Mouse (Mus musculus): ENCODE results near the gene Rnf144a. TPM values are rescaled to one million over a fixed set of nuclear protein-coding genes. Genes with fewer than 3 reads are reported as not detected.

Rnf144a gene
- polyA plus RNA-seq, 1 experiment from 2014 or later: 42.5 TPM

DNA sequence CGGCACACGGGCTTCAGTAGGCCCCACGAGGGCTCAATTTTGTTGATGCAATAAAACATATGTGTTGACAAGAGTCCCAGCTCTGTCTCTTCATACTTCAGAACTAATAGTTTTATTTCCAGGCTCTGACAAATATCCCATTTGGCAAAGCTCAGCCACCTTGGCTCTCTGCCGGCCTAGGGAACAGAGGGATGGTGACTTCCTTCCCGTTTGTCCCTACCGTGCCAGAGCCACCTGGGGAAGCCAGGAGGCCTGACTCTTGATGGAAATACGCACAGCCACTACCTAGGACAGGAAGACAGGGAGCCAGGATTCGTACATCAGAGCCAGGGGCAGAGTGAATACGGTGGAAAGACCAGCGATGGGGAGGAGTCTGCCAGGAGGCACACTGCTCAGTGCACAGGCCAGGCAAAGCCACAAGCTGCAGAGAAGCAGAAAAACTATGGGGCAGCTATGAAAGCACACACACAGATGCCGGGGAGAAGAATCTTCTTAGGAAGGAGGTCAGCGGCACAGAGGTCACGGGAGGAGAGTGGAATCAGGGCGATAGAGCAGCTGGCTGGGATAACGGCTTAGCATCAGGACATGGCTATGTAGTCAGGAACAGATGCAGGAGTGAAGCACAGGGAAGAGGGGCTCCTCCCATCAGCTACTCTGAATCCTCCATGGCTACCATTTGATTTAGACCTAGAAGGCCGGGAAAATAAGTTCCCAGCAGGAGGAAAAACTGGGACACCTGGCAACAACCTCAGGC, 11.5 kb downstream of the Rnf144a start:
- ATAC-seq (ENCODE audit: insufficient number of reproducible peaks, low FRiP score, low TSS enrichment, low read depth) (no peak), DNase-seq (ENCODE audit: low spot score) (no peak)
- 84% methylated on average over 16 of the region's 16 CpGs for whole genome bisulfite sequencing
- Histone ChIP-seq H3K9ac (ENCODE audit: low read length) (no peak overlapping the region), H3K4me1 (ENCODE audit: control insufficient read depth, insufficient read depth, low read length) (peaks cover 12% of the 10 kb centered on the region), H3K9me3 (ENCODE audit: control insufficient read depth, low read length) (no peaks in the 10 kb centered on the region), H3K27me3 (ENCODE audit: control insufficient read depth, insufficient read depth, low read length) (no peaks in the 10 kb centered on the region), H3K27ac (replicated peaks; ENCODE audit: low read depth, low read length) (no peak overlapping the region), H3K4me2 (ENCODE audit: low read depth, severe bottlenecking) (no peak overlapping the region), H3K4me3 (ENCODE audit: low read depth, low read length) (no peak overlapping the region), H3K36me3 (ENCODE audit: control insufficient read depth, insufficient read depth, low read length) (no peaks in the 10 kb centered on the region; the same call in 1 of the 2 replicates)

DNA sequence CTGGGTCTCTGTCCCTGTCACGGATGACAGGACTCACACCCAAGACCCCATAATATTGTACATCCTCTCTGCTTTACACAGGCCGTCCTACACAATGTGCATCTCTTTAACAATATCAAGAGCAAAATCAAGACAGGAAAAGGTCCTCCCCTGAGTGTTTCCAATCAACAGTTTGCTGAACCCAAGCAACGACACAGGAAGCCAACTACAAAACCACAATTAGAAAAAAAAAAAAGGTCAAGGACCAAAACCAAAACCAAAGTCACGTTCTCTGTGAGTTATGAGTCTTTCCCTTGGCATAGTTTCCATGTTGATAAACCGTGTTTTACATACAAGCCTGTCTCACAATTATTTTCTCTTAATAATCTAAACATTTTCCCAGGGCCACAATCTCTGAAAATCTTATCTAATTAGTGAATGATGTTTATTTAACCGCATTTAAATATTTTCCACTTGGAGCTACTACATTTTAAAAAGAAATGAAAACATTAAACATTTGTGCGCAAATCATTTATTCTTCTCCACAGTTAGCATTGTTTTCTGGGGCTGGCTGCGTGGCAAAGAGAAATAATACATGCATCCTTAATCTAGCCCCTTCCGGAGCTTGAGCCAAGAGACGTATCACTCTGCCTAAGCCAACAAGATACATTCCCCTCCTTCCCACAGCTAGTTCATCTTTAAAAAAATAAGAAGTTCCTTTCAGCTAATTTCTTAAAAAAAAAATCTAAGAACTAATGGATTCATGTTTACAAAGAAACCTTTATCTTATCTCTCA, 13.2 kb downstream of the Rnf144a start:
- ATAC-seq (ENCODE audit: insufficient number of reproducible peaks, low FRiP score, low TSS enrichment, low read depth) (no peak), DNase-seq (ENCODE audit: low spot score) (no peak)
- no peak overlapping the region for H3K4me3 ChIP-seq (ENCODE audit: low read depth, low read length)
- H3K9me3 ChIP-seq (ENCODE audit: control insufficient read depth, low read length): no peaks in the 10 kb centered on the region
- H3K27ac ChIP-seq (replicated peaks; ENCODE audit: low read depth, low read length): no peak overlapping the region
- no peak overlapping the region for H3K9ac ChIP-seq (ENCODE audit: low read length)
- 81% methylated on average over 10 of the region's 10 CpGs for WGBS
- no peaks in the 10 kb centered on the region for H3K27me3 ChIP-seq (ENCODE audit: control insufficient read depth, insufficient read depth, low read length)
- H3K4me2 ChIP-seq (ENCODE audit: low read depth, severe bottlenecking): no peak overlapping the region
- H3K36me3 ChIP-seq (ENCODE audit: control insufficient read depth, insufficient read depth, low read length): no peaks in the 10 kb centered on the region; the same call in 1 of the 2 replicates
- peaks cover 12% of the 10 kb centered on the region for H3K4me1 ChIP-seq (ENCODE audit: control insufficient read depth, insufficient read depth, low read length)

DNA sequence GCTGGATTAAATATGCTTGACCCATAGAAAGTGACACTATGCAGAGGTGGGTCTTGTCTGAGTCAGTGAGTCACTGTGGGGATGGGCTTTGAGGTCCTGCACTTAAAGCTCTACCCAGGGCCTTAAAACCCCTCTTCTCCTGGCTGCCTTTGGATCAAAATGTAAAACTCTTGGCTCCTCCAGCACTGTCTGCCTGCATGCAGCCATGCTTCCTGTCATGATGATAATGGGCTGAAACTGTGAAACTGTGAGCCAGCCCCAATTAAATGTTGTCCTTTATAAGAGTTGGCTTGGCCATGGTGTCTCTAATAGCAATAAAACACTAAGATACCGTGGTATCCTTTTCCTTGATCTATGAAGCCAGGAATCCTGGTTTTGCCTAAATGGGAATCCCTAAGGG, 13.8 kb downstream of the Rnf144a start:
- H3K36me3 ChIP-seq (ENCODE audit: control insufficient read depth, insufficient read depth, low read length): no peaks in the 10 kb centered on the region; the same call in 1 of the 2 replicates

DNA sequence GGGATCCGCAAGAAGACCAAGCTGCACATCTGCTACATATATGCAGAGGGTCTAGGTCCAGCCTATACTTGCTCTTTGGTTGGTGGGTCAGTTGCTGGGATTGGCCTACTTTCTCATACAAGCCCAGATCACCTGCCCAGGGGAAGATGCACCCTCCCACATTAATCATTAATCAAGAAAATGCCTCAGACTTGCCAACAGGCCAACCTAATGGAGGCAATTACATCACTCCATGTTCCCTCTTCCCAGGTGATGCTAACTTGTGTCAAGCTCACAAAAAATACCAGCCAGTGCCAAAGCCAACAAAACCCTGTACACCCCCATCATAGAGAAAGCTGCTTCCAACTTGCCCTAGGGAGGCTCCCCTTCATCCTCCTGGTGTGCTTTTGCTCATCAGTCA, 14.3 kb downstream of the Rnf144a start:
- 100% methylated on average over 1 of the region's 1 CpGs for WGBS
- DNase-seq (ENCODE audit: low spot score) (no peak), ATAC-seq (ENCODE audit: insufficient number of reproducible peaks, low FRiP score, low TSS enrichment, low read depth) (no peak)
- Histone ChIP-seq H3K4me2 (ENCODE audit: low read depth, severe bottlenecking) (no peak overlapping the region), H3K27ac (replicated peaks; ENCODE audit: low read depth, low read length) (no peak overlapping the region), H3K4me1 (ENCODE audit: control insufficient read depth, insufficient read depth, low read length) (peaks cover 8% of the 10 kb centered on the region), H3K27me3 (ENCODE audit: control insufficient read depth, insufficient read depth, low read length) (no peaks in the 10 kb centered on the region), H3K9me3 (ENCODE audit: control insufficient read depth, low read length) (no peaks in the 10 kb centered on the region), H3K4me3 (ENCODE audit: low read depth, low read length) (no peak overlapping the region), H3K9ac (ENCODE audit: low read length) (no peak overlapping the region), H3K36me3 (ENCODE audit: control insufficient read depth, insufficient read depth, low read length) (no peaks in the 10 kb centered on the region; the same call in 1 of the 2 replicates)

More for the DNA sequence above, 13.8 kb downstream of the Rnf144a start:
- Histone ChIP-seq H3K27me3 (ENCODE audit: control insufficient read depth, insufficient read depth, low read length) (no peaks in the 10 kb centered on the region), H3K4me3 (ENCODE audit: low read depth, low read length) (no peak overlapping the region), H3K4me1 (ENCODE audit: control insufficient read depth, insufficient read depth, low read length) (peaks cover 10% of the 10 kb centered on the region), H3K27ac (replicated peaks; ENCODE audit: low read depth, low read length) (no peak overlapping the region), H3K9ac (ENCODE audit: low read length) (no peak overlapping the region), H3K4me2 (ENCODE audit: low read depth, severe bottlenecking) (no peak overlapping the region), H3K9me3 (ENCODE audit: control insufficient read depth, low read length) (no peaks in the 10 kb centered on the region)
- ATAC-seq (ENCODE audit: insufficient number of reproducible peaks, low FRiP score, low TSS enrichment, low read depth) (no peak), DNase-seq (ENCODE audit: low spot score) (no peak)
- 86% methylated on average over 1 of the region's 1 CpGs for WGBS

DNA sequence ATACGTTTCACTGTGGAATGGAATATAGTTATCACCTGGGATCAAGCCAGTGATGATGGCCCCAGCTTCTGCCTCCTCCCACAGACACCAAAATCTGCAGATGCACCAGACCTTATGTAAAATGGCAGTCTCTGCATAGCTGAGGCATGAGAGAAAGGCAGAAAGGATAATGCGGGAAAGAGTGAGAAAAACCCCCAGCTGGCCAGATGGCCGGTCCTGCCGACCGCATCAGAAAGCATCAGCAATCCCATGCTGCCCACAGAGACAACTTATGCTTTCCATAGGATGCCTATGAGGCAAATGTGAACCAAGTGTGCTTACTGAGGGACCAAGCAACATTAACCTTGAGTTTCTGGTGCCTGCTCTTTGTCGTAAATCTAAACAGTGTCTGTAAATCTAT, 15.7 kb downstream of the Rnf144a start:
- H3K27ac ChIP-seq (replicated peaks; ENCODE audit: low read depth, low read length): no peak overlapping the region
- ATAC-seq (ENCODE audit: insufficient number of reproducible peaks, low FRiP score, low TSS enrichment, low read depth): no peak
- no peak for DNase-seq (ENCODE audit: low spot score)
- H3K4me3 ChIP-seq (ENCODE audit: low read depth, low read length): no peak overlapping the region
- no peaks in the 10 kb centered on the region for H3K27me3 ChIP-seq (ENCODE audit: control insufficient read depth, insufficient read depth, low read length)
- no peak overlapping the region for H3K9ac ChIP-seq (ENCODE audit: low read length)
- H3K4me1 ChIP-seq (ENCODE audit: control insufficient read depth, insufficient read depth, low read length): peaks cover 9% of the 10 kb centered on the region; the same call in 1 of the 2 replicates
- H3K36me3 ChIP-seq (ENCODE audit: control insufficient read depth, insufficient read depth, low read length): no peaks in the 10 kb centered on the region
- H3K9me3 ChIP-seq (ENCODE audit: control insufficient read depth, low read length): no peaks in the 10 kb centered on the region
- H3K4me2 ChIP-seq (ENCODE audit: low read depth, severe bottlenecking): no peak overlapping the region
- WGBS: 89% methylated on average over 6 of the region's 6 CpGs

DNA sequence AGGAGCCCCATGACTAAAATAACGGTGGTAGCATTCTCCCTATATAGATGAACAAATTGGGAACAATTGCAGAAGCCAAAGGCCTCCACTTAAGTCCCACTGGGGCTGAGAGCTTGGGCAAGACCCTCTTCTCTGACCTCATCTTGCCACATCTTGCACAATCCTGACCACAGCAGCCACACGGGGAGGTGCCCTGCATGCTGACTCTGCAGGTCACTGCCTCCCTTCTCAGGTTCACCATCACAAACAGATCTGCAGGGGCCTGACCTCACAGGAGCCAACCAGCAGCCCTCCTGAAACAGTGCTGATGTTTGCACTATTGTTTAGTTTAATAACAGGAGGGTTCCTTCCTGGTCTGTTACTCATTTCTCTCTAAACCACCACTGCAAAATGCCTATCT, 16.5 kb downstream of the Rnf144a start:
- DNase-seq (ENCODE audit: low spot score) (no peak), ATAC-seq (ENCODE audit: insufficient number of reproducible peaks, low FRiP score, low TSS enrichment, low read depth) (no peak)
- peaks cover 13% of the 10 kb centered on the region for H3K4me1 ChIP-seq (ENCODE audit: control insufficient read depth, insufficient read depth, low read length)
- H3K9me3 ChIP-seq (ENCODE audit: control insufficient read depth, low read length): no peaks in the 10 kb centered on the region
- no peaks in the 10 kb centered on the region for H3K36me3 ChIP-seq (ENCODE audit: control insufficient read depth, insufficient read depth, low read length)
- no peak overlapping the region for H3K27ac ChIP-seq (replicated peaks; ENCODE audit: low read depth, low read length)
- H3K4me3 ChIP-seq (ENCODE audit: low read depth, low read length): no peak overlapping the region
- no peaks in the 10 kb centered on the region for H3K27me3 ChIP-seq (ENCODE audit: control insufficient read depth, insufficient read depth, low read length)
- WGBS: 65% methylated on average over 2 of the region's 2 CpGs
- H3K4me2 ChIP-seq (ENCODE audit: low read depth, severe bottlenecking): no peak overlapping the region
- H3K9ac ChIP-seq (ENCODE audit: low read length): no peak overlapping the region

DNA sequence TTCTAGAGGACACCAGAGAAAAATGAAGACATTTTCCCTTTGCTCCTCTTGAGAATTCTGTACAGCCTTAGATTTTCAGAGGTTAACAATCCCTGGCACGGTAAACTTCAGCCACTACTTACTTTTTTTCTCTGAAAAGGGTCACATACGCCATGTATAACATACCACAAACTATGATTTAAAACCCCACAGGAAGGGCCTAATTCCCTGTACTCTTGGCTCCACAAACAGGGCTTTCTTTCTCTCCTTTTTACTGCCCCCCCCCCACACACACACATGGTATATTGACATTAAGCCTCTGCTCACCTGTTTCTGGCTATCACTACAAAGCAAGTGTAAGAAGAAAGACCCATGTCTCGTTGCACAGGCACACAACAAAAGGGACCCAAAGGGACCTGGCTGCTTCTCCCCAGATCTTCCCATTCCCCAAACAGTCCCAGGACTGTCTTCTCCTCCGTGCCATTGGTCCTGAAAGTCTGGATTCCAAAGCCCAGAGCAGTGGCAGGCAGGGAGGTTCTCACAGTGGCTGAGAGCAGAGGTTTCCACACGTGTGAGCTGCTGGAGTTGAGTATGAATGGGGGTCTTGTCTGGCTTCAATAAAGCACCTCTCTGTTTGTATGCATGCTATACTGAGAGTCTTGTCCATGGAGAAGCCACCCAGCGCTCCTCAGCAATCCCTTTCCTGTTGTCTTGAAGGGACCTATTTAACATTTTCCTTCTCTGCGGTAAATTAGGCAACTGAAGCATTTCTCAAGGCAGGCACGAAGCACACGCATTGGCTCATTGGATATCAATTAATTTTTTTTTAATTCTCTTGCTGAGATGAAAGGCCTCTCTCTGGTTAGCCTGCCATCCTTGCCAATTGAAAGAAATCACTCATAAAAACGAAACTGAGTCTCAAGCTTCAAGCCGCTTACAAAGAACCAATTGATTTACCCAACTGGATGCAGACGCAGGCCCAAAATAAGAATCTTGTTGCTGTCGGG, 20.3 kb downstream of the Rnf144a start:
- 60% methylated on average over 13 of the region's 13 CpGs for WGBS
- Histone ChIP-seq H3K27me3 (ENCODE audit: control insufficient read depth, insufficient read depth, low read length) (no peaks in the 10 kb centered on the region), H3K4me1 (ENCODE audit: control insufficient read depth, insufficient read depth, low read length) (peaks cover 13% of the 10 kb centered on the region), H3K36me3 (ENCODE audit: control insufficient read depth, insufficient read depth, low read length) (no peaks in the 10 kb centered on the region; the same call in 1 of the 2 replicates), H3K4me2 (ENCODE audit: low read depth, severe bottlenecking) (no peak overlapping the region), H3K9ac (ENCODE audit: low read length) (peak overlapping the region; percentile 4; the same call in 1 of the 2 replicates), H3K4me3 (ENCODE audit: low read depth, low read length) (no peak overlapping the region), H3K27ac (replicated peaks; ENCODE audit: low read depth, low read length) (peak overlapping the region; percentile 82), H3K9me3 (ENCODE audit: control insufficient read depth, low read length) (no peaks in the 10 kb centered on the region)
- peak; percentile 45 for DNase-seq (ENCODE audit: low spot score)
- ATAC-seq (ENCODE audit: insufficient number of reproducible peaks, low FRiP score, low TSS enrichment, low read depth): peak; percentile 72

DNA sequence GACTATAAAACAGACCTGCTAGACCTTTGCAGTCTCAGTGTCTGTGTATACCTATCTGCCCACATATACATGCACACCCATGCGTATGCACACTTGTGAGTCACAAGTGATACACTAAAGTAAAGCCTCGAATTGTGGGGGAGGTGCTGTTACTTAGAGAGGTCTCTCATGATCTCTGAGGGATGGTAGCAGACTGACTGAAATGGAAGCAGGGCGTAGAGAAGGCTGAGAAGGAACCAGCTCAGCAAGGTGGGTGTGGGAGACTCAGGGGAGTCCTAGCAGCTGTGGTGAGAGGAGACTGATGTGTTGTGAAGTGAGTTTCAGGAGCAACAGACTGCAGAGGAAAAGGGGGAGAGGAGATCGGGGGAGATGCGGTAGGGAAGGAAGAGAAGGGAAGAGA, 21.8 kb downstream of the Rnf144a start:
- DNase-seq (ENCODE audit: low spot score) (no peak), ATAC-seq (ENCODE audit: insufficient number of reproducible peaks, low FRiP score, low TSS enrichment, low read depth) (no peak)
- Histone ChIP-seq H3K4me3 (ENCODE audit: low read depth, low read length) (no peak overlapping the region), H3K27me3 (ENCODE audit: control insufficient read depth, insufficient read depth, low read length) (no peaks in the 10 kb centered on the region), H3K9me3 (ENCODE audit: control insufficient read depth, low read length) (no peaks in the 10 kb centered on the region), H3K9ac (ENCODE audit: low read length) (no peak overlapping the region), H3K4me2 (ENCODE audit: low read depth, severe bottlenecking) (no peak overlapping the region), H3K4me1 (ENCODE audit: control insufficient read depth, insufficient read depth, low read length) (peaks cover 13% of the 10 kb centered on the region), H3K36me3 (ENCODE audit: control insufficient read depth, insufficient read depth, low read length) (peaks cover 2% of the 10 kb centered on the region), H3K27ac (replicated peaks; ENCODE audit: low read depth, low read length) (no peak overlapping the region; the same call in 1 of the 2 replicates)
- WGBS: 90% methylated on average over 5 of the region's 5 CpGs
